Mouse (Mus musculus): ENCODE measurements around the gene Gfpt1.

Gene Gfpt1

DNA sequence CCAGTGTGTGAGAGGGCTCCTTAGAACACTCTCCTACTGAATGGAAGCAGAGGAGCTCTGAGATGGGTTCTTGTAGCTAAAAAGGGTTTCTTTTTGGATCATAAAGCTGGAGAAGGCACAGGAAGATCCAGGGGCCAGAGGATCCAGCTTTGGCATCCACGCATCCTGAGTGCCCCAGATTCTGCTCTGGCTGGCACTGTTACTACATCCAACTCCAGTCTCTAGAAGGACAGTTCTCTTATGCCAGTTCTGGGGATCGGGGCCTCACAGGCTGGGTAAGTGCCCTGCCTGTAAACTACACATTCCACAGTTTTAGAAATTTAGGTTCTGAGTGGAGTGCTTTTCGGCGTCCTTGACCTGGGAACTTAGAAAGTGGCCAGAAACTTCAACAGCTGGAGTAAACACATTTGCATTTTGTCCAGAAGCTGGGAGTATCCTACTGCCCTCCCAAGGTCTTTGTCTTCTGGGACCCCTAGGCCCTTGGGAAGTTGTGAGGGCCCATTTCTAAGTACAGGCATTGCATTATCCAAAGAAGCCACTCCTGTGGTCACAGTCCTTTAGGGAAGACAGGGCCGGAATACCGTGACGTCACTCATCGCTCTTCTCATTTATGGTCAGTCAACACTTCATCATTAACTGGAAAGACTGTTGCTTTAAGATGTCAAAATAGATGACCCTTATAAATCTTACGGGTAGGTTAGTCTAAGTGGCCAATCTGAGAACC, 57.8 kb downstream of the Gfpt1 start:
- DNase-seq (ENCODE audit: low spot score in 2 of 2) = no peak

DNA sequence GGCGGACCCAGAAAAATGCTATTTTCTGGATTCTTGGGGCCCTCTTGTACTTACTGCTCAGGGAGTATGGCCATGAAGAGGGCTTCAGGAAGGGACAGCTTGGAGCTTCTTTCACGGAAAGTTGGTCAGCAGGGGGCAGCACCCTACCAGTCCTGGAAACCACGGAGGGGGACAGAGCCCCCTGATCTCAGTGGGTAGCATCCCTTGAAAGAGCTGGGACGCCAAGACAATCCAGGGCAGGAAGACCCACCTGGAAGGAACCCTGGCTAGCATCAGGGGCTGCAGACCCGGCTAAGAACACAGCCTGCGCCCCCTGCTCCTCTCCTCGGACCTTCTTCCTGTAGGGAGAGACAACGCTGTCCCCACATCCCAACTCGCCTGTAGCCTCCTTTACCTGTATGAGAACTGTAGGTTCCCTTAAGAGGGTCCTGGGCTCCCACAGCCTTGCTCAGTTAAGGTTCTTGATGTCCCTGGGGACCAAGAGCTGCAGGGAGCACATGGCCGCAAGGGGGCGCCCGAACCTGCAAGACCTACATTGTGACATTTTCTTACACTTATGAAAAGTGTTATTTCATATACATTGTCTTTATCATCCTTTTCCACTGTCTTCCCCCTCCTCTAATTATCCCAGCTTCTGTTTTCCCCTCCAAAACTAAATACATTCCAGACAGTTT, 58.8 kb downstream of the Gfpt1 start:
- DNase-seq (ENCODE audit: low spot score in 2 of 2) = peak; percentile 92 to 93

DNA sequence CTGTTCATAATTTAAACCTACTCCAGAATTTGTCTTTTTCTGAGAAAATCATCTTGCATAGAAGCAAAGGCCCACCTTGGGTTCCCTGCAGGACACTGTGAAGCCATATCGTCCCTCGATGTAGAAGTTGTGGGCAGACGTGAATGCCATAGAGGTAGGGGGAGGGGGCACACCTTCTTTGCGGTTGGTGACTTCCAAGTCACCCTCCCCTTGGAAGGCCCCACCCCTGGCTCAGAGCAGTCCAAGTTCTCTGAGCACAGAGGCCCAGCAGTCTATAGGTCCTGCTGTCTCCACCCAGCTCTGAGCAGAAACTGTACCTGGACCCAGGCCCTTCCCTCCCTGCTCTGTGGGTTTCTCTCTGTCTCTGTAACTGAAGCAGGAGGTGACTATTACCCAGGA, 59.3 kb downstream of the Gfpt1 start:
- DNase-seq (ENCODE audit: low spot score in 2 of 2) = no peak

DNA sequence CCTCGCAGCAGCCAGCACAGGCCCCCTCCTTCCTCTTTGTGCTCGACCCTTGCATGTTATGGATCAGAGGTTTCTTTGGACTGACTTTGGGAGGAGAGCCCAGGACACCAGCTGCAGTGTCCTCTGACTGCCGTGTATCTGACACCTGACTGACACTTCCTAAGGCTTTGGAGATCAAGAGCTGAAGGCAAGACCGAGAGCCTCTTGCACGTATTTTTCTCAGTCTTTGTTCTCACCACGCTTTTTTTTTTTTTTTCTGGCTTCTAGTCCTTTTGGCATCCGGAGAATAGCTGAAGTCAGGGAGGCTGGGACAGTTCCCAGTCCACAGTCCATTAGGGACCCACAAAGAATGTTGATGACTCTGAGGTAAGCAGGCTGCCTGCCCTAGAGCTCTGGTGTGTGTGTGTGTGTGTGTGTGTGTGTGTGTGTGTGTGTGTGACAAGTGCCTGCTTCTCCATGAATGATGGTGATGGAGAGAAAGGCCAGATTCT, 59.8 kb downstream of the Gfpt1 start:
- DNase-seq (ENCODE audit: low spot score in 2 of 2) = no peak

DNA sequence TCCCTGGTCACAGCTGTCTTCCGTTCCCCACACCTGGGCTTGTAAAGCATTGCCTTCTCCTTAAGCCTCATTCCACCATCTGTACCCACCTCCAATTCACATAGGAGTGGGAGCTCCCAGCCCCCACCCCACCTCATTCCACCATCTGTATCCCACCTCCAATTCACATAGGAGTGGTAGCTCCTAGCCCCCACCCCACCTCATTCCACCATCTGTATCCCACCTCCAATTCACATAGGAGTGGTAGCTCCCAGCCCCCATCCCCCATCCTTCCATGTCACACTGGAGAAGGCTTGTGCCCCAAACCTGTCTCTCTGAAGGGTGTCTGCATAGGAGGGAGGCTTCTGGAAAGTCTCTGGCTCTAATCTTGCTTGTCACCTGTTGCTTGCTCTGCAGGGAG, 60.7 kb downstream of the Gfpt1 start:
- no peak for DNase-seq (ENCODE audit: low spot score in 2 of 2)

DNA sequence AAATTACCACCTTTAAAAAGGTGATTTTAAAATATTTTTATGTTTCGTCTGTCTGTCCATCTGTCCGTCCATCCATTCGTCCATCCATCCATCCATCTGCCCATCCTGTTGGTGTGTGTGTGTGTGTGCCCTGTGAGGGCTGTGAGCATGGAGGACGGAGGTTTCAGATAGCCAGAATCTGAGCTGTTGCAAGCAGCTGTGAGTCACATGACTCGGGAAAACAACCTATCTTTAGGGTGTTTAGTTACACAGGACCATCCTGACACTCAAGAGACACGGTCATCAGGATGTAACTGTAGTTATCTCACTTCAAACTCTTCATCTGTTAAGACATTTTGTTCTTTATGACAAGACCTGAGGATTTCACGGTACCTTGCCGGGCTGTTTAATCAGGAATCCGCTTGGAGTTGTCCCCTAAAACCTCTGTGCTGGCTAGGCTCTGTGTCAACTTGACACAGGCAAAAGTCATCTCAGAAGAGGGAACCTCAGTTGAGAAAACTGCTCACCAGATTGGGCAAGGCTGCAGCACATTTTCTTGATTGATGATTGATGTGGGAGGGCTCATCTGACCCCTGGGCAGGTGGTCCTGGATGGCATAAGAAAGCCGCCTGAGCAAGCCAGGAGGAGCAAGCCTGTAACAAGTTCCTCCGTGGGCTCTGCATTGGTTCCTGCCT, 61.6 kb downstream of the Gfpt1 start, which contains the start of gene D6Ertd527e:
TSS of gene D6Ertd527e (plus strand) at position 624 of the 674 bp plus-strand sequence.
- no peak for DNase-seq (ENCODE audit: low spot score in 2 of 2)

DNA sequence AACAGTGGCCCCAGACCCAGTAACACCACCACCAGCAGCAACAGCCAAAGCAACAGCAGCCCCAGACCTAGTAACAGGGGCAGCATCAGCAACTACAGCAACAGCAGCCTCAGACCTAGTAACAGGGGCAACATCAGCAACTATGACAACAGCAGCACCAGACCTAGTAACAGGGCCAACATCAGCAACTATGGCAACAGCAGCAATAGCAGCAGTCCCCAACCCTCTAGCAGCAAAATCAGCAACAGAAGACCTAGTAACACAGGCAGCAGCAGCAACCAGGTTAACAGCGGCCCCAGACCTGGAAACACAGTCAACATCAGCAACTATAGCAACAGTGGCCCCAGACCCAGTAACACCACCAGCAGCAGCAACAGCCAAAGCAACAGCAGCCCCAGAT, 68.8 kb downstream of the Gfpt1 start:
- no peak for DNase-seq (ENCODE audit: low spot score in 2 of 2)

DNA sequence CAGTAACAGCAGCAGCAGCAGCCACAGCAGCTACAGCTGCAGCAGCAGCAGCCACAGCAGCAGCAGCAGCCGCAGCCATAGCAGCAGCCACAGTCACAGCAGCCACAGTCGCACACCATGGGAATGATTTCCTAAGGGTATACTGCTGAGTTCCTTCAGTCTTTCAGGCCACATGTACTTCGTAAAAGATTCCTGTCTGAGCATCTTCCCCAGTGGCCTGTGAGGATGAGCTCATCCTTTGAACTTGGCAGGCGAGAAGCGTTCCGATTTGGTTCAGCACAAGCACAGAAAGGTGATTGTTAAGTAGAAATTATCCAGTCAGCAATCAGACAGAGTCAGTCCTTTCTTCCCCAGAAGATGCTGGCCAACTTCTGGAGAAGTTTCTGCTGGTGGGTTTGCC, 69.5 kb downstream of the Gfpt1 start:
- no peak for DNase-seq (ENCODE audit: low spot score in 2 of 2)

DNA sequence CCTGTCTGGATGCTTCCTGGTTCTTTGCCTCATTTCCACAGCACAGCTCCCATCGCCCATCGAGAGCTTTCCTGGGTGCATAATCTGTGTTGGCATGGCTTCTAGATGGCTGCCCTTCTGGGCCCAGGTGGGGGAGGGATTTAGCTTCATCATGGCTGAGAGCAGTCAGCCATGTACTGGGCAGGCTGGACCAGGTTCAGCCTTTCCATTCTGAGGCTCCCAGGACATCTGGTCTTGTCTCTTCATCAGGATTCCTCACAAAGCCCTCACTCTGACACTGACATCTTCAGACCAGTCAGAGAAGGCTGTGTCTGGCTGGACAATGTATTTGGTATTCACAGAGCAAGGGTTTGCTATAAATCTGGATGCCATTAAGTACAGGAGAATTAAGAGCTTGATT, 73.3 kb downstream of the Gfpt1 start:
- no peak for DNase-seq (ENCODE audit: low spot score in 2 of 2)

DNA sequence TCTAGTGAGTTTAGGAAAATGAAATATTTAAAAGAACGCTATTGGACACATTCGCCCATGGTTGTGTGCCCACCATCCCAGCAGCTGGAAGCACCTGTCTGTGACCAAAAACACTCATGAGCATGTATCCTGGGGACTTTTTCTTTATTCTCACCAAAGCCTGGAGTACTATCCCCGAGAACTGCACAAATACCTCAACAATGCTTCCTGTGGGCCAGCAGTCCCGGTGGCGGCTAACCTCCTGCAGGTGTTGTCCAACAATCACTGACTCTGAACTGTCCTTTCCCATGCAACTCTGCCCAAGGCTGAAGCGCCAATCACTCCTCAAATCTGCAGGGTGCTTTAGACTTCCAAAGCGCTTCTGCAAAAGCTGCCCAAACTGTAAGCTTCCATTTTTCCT, 74.0 kb downstream of the Gfpt1 start:
- no peak for DNase-seq (ENCODE audit: low spot score in 2 of 2)

DNA sequence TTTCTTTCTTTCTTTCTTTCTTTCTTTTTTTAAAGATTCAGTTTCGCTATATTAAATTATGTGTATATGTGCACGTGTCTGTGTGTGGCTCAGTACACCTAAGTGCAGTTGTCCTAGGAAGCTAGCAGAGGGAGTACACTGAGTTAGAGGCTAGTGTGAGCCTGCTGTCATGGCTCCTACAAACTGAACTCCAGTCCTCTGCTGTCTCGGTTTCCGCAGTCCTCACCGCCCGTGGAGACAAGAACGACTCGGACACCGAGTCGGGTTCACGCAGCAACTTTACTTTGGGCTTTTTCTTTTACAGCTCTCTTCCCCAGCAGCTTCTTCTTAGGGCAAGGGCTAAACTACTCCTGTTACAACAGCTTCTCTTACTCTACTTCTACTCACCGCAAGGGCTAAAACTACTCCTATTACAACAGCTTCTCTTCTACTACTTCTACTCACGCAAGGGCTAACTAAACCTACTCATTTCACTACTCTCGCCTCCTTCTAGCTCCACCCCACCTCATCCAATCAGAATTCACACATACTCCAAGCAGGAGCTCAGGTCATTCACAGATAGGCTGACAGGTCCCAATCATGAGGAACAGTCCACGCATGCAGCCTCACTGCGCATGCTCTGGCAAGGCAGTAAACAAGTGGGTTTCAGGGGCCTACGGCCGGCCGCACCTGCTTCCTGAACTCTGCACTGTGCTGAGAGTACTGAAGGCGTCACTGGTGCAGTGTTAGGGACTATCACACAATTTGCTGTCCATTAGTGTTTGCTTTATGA, 76.6 kb downstream of the Gfpt1 start:
- DNase-seq (ENCODE audit: low spot score in 2 of 2) = no peak

DNA sequence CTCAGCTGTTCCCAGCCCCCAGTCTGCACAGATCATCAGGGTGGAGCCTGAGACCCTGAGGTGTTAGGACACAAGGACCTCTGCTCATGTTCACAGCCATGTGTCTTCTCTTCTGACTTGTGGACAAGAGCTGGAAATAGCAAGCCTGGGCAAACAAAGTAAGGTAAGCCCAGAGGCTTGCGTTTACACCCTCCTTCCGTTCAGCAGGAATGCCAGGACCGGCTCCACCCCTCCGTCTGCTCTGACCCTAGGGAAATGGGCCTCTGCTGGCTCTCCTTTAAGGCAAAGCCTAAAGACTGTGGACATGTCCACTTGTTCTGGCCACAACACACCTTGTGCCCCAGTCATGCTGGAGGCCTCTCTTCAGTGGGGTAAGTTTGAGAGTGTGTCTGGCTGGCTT, 77.3 kb downstream of the Gfpt1 start:
- no peak for DNase-seq (ENCODE audit: low spot score in 2 of 2)

DNA sequence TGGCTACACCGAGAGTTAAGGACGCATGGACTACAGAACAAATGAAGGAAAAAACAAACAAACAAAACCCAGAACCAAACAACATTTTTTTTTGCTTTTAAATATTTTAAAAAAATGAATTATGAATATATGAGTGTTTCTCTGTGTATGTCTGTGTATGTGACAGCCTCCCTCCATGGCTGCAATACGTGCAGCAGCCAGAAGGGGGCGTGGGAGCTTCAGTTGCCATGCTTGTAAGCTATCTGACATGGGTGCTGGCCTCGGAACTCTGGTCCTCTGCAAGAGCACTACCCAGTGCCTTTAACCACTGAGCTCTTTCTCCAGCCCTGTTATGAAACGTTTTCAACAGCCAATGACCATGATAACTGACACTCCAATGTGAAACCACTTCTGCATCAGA, 78.0 kb downstream of the Gfpt1 start:
- no peak for DNase-seq (ENCODE audit: low spot score in 2 of 2)

DNA sequence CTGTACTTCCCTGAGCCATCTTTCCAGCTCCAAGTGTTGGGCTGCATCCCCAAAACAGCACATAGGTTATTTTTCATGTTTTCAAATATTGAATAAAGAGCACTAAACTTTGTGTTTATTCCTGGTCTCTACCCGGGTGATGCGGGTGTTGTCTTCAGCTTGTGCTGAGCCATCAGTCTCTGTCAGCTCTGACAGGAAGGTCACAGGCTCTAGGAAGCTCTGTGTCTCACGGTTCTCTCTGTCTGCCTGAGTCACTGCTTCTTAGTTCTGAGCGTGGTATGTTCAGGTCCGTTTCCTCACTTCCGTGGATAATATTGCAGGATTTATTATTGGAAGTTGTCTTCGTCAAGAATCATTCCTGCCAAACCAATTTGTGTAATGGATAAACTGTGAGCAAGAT, 79.3 kb downstream of the Gfpt1 start:
- DNase-seq (ENCODE audit: low spot score in 2 of 2) = no peak

DNA sequence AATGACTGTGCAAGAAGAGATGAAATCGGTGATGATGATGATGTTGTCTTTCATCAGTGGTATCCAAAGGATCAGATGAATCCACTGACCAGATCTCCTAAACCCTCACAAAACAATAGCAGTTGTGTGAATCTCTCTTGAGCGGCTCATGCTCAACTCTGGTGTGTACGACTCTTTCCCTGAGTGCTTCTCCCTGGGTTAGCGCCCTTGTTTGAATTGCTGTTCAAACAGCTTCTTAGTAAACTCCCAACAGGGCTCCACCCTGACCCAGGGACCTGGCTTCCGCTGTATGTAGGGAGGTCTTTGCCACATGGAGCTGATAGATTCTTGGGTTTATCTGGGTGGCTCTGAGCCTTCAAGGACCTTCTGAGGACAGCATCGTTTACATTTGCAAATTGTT, 80.8 kb downstream of the Gfpt1 start:
- DNase-seq (ENCODE audit: low spot score in 2 of 2) = no peak

DNA sequence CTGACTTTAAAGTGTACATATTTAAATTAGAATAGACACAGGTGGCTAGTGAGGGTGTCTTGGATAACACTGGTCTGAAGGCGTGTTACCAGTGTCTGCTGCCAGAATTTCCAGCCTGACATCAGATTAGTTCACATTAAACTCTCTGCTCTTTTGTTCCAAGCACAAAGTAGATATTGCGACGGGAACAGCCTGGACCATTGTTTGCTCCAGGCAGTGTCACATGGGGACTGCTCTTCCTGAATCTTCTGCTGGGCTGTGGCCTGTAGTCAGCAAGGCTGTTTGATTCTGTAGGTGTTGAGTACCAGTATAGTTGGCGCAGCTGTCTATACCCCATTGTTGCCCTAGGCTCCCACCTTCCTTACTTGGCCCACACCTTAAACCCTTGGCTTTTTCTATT, 81.3 kb downstream of the Gfpt1 start:
- no peak for DNase-seq (ENCODE audit: low spot score in 2 of 2)

DNA sequence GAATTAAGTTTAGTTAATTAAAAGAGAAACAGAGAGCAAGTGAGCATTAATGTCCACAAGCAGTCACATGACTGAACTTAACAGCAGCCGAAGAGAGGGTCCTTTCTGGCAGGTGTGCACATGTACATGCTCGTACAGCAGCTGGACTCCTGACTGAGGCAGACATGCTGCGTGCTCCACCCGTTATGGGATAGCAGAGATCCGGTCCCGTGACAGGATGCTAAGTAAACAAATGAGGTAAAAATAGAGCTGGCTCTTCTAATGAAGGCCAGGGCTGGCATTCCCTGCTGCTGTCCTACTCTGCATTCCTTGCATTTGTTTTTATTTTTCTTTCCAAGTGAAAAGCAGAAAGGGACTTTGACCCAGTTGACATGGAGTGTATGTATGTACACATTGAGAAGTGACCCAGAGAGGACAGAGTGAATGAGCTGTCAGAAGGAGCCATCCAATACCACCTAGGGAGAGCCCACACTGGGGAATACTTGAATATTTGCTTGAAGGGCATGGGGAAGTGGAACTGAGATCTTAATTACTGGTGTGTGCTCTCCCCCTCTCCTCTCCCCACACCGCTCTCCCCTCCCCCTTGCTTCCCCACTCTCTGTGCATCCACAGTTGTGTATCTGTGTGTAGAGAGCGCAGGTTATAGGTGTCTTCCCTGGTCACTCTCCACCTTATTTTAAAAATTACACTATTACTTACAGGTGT, 84.6 kb downstream of the Gfpt1 start:
- no peak for DNase-seq (ENCODE audit: low spot score in 2 of 2)

DNA sequence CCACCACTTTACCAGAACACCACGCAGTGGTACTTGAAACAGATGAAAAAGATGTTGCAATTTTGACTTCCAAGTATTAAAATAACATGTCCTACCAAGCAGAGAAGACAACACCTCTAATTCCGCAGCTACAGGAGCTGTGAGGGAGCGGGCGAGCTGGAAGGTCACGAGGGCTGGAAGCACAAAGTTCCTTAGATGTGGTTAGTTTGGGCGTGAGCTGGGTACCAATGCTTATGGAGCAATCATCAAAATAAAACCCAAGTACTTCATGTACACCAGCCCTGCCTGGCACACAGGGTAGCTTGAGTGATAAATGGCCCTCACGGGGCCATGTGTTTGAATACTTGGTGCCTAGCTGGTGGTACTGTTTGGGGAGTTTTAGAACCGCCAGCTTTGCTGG, 87.2 kb downstream of the Gfpt1 start:
- DNase-seq (ENCODE audit: low spot score in 2 of 2) = no peak

DNA sequence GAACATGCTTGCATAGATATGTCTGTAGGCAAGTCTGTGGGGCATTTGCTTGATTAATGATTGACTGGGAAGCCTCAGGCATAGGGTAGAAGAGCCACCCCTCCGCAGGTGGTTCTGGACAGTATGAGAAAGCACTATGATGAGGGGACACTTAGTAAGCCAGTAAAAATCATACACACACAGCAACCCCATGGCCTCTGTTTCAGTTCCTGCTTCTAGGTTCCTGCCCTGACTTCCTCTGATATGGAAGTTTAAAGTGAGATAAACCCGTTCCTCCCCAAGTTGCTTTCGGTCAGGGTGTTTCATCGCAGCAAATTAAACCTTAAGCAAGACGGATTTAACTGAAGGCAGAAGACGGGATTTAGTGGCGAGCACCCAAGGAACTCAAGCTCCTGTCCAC, 88.0 kb downstream of the Gfpt1 start:
- DNase-seq (ENCODE audit: low spot score in 2 of 2) = no peak

DNA sequence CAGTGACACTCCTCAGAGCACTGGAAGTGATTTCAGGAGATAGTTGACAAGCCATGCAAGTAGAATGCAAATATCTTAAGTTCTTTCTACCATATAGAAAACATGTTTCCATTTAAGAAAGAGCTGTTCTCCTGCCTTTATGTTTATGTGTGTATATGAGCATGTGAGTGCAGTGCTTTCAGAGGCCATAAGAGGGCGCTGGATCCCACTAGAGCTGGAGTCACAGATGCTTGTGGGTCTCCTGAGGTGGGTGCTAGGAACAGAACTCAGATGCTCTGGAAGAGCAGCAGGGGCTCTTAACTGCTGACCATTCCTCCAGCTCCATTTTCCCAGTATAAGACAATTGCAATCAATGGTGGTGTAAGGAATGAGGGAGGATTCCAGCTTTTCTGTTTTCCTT, 88.4 kb downstream of the Gfpt1 start:
- no peak for DNase-seq (ENCODE audit: low spot score in 2 of 2)

DNA sequence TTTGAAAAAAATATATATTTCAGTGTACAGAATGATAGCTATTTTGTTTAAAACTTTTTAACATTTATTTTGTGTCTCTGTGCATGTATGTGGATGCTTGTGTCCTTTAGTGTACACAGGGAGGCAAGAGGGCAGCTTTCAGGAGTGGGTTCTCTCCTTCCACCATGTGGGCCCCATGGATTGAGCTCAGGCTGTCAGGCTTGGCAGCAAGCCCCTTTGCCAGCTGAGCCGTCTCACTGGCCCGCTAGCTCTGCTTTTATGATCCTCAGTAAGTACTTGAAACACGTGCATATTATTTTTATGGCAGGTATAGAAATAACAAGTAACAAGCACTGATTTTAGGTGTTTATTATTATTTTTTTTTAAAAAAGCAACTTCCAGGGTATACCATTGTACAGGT, 90.9 kb downstream of the Gfpt1 start:
- DNase-seq (ENCODE audit: low spot score in 2 of 2) = no peak

Data from frontal cortex, postnatal 25 days (tissue).